Mouse (Mus musculus) forebrain, embryonic 14.5 days (tissue): ENCODE measurements around the gene Rab21. TPM values are rescaled to one million over a fixed set of nuclear protein-coding genes. Genes with fewer than 3 reads are reported as not detected.

Experiments used
- ATAC-seq: fragments of 200-750 bp; cut with Nextera tagmentation; 2 replicates; pipeline ENCODE4 v1.8.0; 2017; ENCODE audit warnings: mild to moderate bottlenecking, moderate library complexity
- DNase-seq: peaks from one replicate; pipeline ENCODE4 v3.0.0-alpha.2; 2015; ENCODE audit warnings: low spot score
- H3K27ac ChIP-seq: fragments of 300-500 bp; sonication (generic); 2 replicates; pipeline ENCODE4 v1.5.1; 2014; ENCODE audit warnings: low read depth, mild to moderate bottlenecking, control low read depth, low read length, moderate library complexity
- H3K27me3 ChIP-seq: fragments of 300-500 bp; sonication (generic); replicated peaks from 2 replicates; pipeline ENCODE4 v1.6.1; 2014; ENCODE audit warnings: low read length, control low read depth, mixed read lengths; ENCODE audit not compliant: control insufficient read depth, insufficient read depth
- H3K36me3 ChIP-seq: fragments of 300-500 bp; sonication (generic); 2 replicates; pipeline ENCODE4 v1.6.1; 2014; ENCODE audit warnings: low read length, control low read depth; ENCODE audit not compliant: control insufficient read depth, insufficient read depth
- H3K4me1 ChIP-seq: fragments of 300-500 bp; sonication (generic); 2 replicates; pipeline ENCODE4 v1.6.1; 2014; ENCODE audit warnings: antibody characterized with exemption, low read length, control low read depth; ENCODE audit not compliant: control insufficient read depth, insufficient read depth
- H3K4me2 ChIP-seq: fragments of 300-500 bp; sonication (generic); 2 replicates; pipeline ENCODE4 v1.6.1; 2014; ENCODE audit warnings: mild to moderate bottlenecking, control low read depth, low read length
- H3K4me3 ChIP-seq: fragments of 300-500 bp; sonication (generic); 2 replicates; pipeline ENCODE4 v1.5.1; 2014; ENCODE audit warnings: low read depth, low read length, control low read depth
- H3K9ac ChIP-seq: fragments of 300-500 bp; sonication (generic); 2 replicates; pipeline ENCODE4 v1.6.1; 2014; ENCODE audit warnings: mild to moderate bottlenecking, low read length, control low read depth, moderate library complexity
- H3K9me3 ChIP-seq: fragments of 300-500 bp; sonication (generic); replicated peaks from 2 replicates; pipeline ENCODE4 v1.6.1; 2016; ENCODE audit warnings: low read length, control low read depth, mixed read lengths; ENCODE audit not compliant: control insufficient read depth
- WGBS: fragments of 180-500 bp; shearing (Covaris S2); extraction: QIAGEN DNeasy Blood & Tissue Kit; methylation state at CpG from one replicate; pipeline ENCODE4 v1.1.7; 2014; 5-methylcytosine and 5-hydroxymethylcytosine counted together
- polyA plus RNA-seq: library from polyadenylated mRNA; unstranded; fragments of >200 nt; fragmentation: Nextera tagmentation; extraction: Ambion mirVana; gene quantifications from 2 replicates; pipeline ENCODE4 v1.2.1, GENCODE M21; 2014

The Rab21 gene
- polyA plus RNA-seq, 1 experiment from 2014 or later: 10.6 TPM

DNA sequence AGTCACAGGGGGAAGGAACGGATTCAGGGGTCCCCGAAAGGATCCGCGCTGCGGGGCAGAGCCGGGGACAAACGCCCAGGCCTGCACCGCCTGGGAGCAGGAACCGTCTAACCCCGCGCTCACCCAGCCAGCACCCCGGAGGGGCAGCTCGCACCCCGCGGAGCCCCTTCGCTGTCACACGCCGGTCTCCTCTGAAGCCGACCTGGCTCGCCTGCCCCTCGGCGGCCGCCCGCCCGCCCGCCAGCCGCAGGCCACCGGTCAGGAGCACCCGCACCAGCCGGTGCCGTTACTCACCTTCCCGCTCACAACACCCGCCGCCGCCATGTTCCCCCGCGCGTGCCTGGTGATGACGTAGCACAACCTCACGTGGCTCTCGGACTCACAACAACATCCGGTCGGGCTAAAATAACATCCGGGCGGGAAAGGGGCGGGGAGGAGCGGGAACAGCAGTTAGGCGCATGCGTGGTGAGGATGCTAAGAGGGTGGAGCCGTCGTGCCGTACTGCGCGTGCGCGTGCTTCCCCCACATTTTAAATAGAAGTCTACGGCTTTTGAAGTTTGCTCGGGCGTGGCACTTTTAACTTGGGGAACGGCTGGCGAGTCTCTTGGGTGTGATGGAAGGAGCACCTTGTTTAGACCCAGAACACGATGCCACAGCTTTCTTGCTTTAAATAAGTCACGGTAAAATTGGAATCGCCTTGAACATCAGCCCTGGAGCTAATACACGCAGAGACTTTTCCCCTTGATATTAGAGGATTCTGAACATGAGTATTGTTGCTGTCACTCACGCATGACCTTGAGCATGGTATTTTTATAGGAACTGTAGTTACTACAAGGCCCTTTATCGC is 64.1 kb downstream of the Rab21 start, which contains the start of gene Tbc1d15:
Tbc1d15 (minus strand) TSS at position 380 of the 847 bp plus-strand sequence.
- Histone ChIP-seq H3K4me3 (peak within 1 kb of the TSS; percentile 93), H3K9ac (peak within 1 kb of the TSS; percentile 82), H3K27me3 (no peaks in the 10 kb centered on the region), H3K27ac (no peak within 1 kb of the TSS), H3K9me3 (no peaks in the 10 kb centered on the region), H3K36me3 (no peaks in the 10 kb centered on the region), H3K4me2 (peak within 1 kb of the TSS; percentile 70), H3K4me1 (peaks cover 6% of the 10 kb centered on the region)
- peak; percentile 100 for ATAC-seq
- DNase-seq: peak; percentile 99
- WGBS: under 1% methylated on average over 67 of the region's 67 CpGs

DNA sequence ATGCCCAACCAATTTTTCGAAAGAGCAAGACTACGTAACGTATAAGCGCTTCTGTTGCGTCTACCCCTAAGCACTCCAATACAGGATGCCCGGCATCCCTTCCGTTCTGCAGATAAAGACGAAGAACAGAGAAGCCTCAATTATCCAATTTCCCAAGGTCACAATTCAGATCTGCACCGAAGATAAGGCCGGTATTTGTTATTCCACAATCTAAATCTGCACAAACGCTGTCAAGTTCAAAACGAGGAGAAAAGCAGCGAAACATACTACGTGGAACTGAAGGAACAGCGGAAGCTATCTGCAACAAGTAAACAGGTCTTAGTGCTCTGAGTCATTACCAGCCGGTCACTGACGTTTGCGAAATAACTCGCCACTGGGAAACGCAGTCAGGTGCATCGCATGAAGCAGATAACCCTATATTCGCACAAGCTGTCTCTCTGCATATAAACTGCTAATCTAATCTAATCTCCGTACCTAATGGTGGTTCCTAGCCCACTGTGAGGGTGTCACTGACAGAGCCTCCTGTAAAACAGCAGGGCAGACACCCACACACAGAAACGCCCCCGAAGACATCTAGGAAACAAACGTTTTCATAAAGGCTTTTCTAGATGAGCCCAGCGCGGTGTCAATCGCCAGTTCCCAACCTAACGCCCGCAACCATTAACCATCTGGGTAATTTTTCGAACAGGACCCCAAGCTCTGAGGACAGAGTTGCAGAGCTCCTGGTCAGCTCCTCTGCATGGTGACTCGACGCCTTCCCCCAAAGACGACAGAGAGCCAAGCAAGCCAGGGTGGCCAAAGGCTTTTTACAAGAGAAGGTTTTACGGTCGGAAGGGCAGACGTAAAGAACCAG is 64.9 kb downstream of the Rab21 start:
- Histone ChIP-seq H3K27ac (no peak overlapping the region), H3K4me3 (peak overlapping the region; percentile 93), H3K36me3 (no peaks in the 10 kb centered on the region), H3K9me3 (no peaks in the 10 kb centered on the region), H3K4me2 (peak overlapping the region; percentile 70), H3K9ac (peak overlapping the region; percentile 82), H3K27me3 (no peaks in the 10 kb centered on the region), H3K4me1 (peaks cover 6% of the 10 kb centered on the region)
- ATAC-seq: no peak; the same call in 1 of the 2 replicates
- WGBS: 38% methylated on average over 33 of the region's 38 CpGs
- no peak for DNase-seq

DNA sequence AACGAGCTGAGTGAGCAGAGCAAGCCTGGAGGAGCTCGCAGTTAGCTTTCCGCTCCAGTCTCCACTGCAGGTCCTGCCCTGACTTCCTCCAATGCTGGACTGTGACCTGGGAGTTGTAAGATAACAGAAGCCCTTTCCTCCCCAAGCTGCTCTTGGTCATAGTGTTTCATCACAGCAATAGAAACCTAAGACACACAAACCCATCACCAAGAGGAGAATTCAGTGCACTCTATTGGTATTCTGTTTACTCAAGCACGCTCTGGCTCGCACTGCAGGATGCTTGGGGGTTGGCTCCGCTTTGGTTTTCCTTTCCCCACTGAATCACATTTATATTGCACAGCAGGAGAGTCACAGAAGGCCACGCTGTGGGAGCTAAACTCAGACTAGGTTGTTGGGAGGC is 67.4 kb downstream of the Rab21 start:
- no peak overlapping the region for H3K9ac ChIP-seq
- no peak overlapping the region for H3K4me2 ChIP-seq
- H3K27me3 ChIP-seq: no peaks in the 10 kb centered on the region
- H3K27ac ChIP-seq: no peak overlapping the region
- H3K36me3 ChIP-seq: no peaks in the 10 kb centered on the region
- WGBS: 38% methylated on average over 7 of the region's 7 CpGs
- peaks cover 6% of the 10 kb centered on the region for H3K4me1 ChIP-seq
- DNase-seq (no peak), ATAC-seq (no peak)
- no peaks in the 10 kb centered on the region for H3K9me3 ChIP-seq
- no peak overlapping the region for H3K4me3 ChIP-seq

DNA sequence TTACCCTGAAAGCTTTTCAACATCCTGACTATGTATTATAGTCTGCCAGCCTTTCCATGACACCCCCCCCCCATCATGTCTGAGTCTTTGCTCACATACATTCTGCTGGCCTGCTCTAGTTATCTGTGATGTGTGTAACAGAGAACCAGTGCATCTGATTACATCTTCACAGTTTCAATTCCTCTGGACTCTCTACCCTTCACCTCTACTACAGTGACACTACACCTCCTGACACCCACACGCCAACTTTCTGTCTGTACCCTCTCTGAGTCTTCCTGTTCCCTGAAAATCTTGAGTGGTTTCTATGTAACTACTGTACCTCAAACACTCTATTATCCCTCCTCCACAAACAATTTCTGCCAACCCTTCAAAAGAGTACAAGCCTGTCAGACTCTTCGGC is 69.9 kb downstream of the Rab21 start:
- 98% methylated on average over 2 of the region's 2 CpGs for WGBS
- no peaks in the 10 kb centered on the region for H3K27me3 ChIP-seq
- H3K4me1 ChIP-seq: peaks cover 6% of the 10 kb centered on the region; the same call in 1 of the 2 replicates
- no peak overlapping the region for H3K9ac ChIP-seq
- H3K4me3 ChIP-seq: no peak overlapping the region
- no peak overlapping the region for H3K4me2 ChIP-seq
- no peak overlapping the region for H3K27ac ChIP-seq
- no peaks in the 10 kb centered on the region for H3K9me3 ChIP-seq
- DNase-seq: no peak
- ATAC-seq: no peak
- H3K36me3 ChIP-seq: no peaks in the 10 kb centered on the region

DNA sequence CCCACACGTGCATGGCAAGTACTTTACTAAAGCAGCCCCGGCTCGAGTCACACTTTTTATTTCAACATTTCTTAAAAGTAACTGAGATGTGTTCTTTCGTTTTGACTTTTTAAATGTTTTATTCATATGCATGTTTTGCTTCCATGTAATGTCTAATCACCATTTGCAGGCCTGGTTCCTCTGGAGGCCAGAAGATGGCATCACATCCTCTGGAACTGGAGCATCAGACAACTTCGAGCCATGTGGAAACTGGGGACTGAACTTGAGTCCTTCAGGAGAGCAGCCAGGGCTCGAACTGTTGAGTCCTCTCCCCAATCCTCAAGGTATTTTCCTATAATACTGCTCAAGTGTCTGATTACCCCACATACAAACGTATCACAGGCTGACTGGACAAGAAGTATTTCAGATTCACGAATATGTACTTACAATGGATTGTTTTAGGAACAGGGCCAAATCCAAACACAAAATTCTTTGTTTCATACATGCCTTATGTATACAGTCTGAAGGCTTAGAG is 74.3 kb downstream of the Rab21 start:
- no peak overlapping the region for H3K4me3 ChIP-seq
- WGBS: 83% methylated on average over 8 of the region's 8 CpGs
- H3K36me3 ChIP-seq: peaks cover 25% of the 10 kb centered on the region
- no peak overlapping the region for H3K27ac ChIP-seq
- H3K4me2 ChIP-seq: no peak overlapping the region
- no peaks in the 10 kb centered on the region for H3K27me3 ChIP-seq
- H3K4me1 ChIP-seq: no peaks in the 10 kb centered on the region
- ATAC-seq (no peak), DNase-seq (no peak)
- H3K9ac ChIP-seq: no peak overlapping the region
- no peaks in the 10 kb centered on the region for H3K9me3 ChIP-seq

DNA sequence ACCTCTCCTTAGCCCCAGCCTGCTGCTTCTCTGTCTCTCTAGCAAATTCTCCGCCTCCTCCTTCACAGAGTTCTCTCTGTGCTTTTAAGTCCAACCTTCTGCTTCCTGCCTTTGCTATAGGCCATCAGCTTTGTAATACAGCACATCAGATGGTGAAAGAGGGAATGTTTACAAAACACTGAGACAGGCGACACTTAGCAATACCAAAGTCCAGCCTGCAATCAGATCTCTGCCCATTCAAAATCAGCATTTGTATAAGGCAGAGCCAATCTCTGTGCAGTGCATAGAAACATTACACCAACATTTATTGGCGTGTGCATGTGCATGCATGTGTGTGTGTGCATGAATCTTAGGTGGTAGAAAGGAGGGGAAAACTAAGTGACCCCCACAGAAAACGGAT is 77.5 kb downstream of the Rab21 start:
- no peak overlapping the region for H3K27ac ChIP-seq
- H3K4me1 ChIP-seq: no peaks in the 10 kb centered on the region
- no peaks in the 10 kb centered on the region for H3K9me3 ChIP-seq
- DNase-seq (no peak), ATAC-seq (no peak)
- no peak overlapping the region for H3K4me2 ChIP-seq
- WGBS: 90% methylated on average over 4 of the region's 4 CpGs
- H3K4me3 ChIP-seq: no peak overlapping the region
- no peaks in the 10 kb centered on the region for H3K27me3 ChIP-seq
- H3K36me3 ChIP-seq: peaks cover 28% of the 10 kb centered on the region
- no peak overlapping the region for H3K9ac ChIP-seq

Other genes starting within 250 kb of the Rab21 start
- 0.07 and 0.19 TPM in 2 replicates for gene Tph2, start 130.6 kb downstream of the Rab21 start, polyA plus RNA-seq
- 51.0 and 55.5 TPM in 2 replicates for gene Tbc1d15, start 64.1 kb downstream of the Rab21 start, polyA plus RNA-seq
- 43.6 and 44.9 TPM in 2 replicates for gene Tmem19, start 46.9 kb upstream of the Rab21 start, polyA plus RNA-seq
- 17.9 and 23.5 TPM in 2 replicates for gene Thap2, start 68.8 kb upstream of the Rab21 start, polyA plus RNA-seq
- gene Zfc3h1, start 69.4 kb upstream of the Rab21 start, polyA plus RNA-seq: 16.8 and 18.6 TPM in 2 replicates